Mouse (Mus musculus): Measurements from ENCODE around the gene Rab3il1.

Gene Rab3il1

DNA sequence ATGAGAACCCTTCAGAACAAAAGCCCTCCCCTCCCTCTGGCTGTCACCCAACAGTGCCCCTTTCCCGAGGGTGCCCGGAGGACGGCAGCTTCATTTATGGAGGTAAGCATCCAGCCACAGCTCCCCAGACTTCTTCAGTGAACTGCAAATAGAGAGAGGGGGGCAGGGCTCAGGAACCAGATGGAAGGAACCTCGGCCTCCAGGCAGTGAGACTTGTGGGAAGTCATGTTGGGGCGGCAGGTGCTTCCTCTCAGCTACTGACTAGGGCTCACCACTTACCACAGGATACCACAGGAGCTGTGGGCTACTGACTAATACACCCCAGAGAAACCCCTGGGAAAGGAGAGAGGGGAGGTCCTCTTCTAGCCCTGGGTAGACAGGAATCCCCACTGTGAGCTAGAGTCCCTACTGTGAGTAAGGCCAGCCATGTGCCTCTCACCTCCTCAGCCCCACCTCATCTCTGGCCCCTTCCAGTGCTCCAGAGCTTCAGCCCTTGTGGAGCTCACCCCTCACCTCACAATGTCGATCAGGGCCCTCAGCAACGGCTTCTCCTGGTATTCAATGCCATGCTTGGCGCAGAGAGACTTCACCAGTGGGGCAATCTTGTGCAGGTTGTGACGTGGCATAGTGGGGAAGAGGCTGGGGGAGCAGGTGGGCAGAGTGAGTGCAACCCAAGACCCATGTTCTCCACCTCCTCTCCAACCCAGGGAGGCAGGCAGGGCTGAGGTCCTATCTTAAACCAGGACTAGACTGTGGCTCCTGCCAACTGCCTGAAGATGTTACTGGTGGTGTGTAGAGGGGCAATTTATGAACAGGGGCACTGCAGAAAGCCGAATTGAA is 62.9 kb downstream of the Rab3il1 start:
- DNase-seq = no peak

DNA sequence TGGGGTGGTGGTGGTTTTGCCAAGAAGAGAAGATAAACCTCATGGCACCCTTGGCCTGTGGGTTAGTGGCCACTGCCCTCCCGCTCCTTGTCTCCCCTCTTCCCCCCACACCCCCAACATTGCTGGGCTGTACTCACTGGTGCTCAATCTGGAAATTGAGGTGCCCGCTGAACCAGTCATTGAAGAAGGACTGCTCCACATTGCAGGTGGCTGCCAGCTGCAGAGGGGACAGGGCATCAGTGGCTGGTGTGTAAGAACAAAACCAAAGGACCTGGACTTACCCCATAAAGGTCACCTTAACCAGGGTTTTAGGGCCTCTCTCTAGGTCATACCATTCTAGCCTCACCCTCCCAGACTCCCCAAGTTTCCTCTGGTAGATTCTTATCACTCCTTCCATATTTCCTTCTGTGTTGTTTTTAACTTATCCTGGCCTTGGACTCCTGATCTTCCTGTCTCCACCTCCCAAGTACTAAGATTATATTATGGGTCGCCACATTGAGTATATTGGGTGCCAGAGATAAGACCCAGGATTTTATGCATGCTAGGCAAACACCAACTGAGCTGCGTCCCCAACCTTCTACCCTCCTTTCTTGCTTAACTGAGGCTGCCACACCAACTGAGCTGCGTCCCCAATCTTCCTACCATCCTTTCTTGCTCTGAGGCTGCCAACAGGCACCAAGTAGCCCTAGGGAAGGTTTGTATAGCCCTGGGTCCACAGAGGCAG is 64.2 kb downstream of the Rab3il1 start:
- DNase-seq = no peak

DNA sequence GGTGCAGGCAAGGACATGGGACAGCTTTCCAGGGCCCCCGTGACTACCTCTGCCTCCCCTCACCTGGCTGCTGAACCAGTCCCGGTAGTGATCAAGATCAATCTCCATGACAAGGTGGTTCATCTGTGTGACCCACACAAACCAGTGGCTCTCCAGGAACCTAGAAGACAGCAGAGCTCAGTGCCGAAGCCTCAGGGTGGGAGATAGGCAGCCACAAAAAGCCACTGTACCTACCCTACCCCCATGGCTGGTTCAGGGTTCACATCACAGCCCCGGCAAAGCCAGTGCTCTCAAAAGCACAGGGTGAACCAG is 64.7 kb downstream of the Rab3il1 start:
- DNase-seq = no peak

DNA sequence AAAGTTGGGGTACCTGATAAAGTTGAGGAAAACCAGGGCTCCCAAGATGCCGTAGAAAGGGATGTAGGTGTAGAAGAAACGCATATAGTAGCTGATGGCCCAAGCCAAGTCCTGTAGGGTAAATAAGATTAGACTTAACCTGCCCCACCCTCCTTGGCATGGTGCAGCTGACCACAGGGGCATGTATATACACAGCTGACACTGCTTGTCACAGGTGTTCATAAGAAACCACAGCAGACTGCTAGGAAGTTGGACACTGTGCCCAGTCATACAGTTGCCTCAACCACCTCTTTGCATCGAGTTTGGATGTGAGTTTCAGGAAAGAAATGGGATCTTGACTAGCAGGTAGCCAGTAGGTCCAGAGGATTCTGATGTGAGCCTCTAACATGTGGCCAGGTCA is 65.0 kb downstream of the Rab3il1 start:
- no peak for DNase-seq

DNA sequence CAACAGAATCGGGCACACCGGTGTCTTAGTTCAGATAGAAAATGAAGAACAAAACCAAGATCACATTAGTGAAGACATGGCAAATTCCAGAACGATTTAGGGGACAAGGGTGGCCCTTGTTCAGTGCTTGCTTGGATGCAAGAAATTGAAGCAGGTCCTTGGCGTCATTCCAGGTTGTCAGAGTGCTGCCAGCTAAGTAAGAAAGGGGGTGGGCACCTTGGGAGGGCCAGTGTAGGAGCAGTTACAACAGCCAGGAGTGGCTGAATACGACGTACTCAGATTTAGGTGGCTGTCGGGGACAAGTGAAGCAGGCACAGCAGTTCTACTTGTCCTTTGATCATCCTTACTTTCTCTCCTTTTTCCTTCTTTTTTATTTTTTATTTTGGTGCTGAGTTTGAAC is 66.2 kb downstream of the Rab3il1 start:
- no peak for DNase-seq

DNA sequence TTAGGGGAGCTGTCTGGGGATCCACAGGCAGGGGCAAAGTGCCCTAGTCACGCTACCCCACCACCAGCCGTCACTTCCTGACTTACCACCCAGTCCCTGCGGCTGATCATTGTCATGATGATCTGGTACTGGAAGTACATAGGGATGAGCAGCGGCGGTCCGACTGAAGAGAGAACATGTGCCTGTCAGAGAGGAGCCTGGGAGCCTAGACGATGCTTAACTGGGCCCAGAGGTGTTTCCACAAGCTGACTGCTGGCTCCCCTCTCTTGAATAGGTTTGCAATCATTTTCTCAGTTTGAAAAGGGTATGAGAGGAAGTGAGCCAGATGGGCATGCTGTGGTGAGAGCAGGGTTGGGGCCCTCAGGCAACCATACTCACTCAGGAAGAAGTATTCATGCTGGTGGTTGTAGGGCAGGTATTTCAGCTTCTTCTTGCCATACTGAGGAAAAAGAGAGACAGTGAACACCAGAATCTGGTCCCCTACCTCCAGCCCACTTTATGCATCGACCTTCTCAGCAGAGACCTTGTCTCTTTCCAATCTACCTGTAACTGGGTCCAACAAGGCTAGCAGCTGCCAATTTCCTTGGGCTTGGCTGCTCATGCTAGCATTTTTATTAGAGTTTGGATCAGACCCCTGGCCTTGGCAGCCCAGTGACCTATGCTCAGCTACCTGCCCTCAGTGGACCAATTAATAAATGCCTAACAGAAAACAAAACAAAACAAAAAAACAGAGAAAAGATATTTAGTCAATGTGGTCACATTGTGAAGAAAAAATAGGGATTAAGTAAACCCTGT is 68.9 kb downstream of the Rab3il1 start:
- no peak for DNase-seq

DNA sequence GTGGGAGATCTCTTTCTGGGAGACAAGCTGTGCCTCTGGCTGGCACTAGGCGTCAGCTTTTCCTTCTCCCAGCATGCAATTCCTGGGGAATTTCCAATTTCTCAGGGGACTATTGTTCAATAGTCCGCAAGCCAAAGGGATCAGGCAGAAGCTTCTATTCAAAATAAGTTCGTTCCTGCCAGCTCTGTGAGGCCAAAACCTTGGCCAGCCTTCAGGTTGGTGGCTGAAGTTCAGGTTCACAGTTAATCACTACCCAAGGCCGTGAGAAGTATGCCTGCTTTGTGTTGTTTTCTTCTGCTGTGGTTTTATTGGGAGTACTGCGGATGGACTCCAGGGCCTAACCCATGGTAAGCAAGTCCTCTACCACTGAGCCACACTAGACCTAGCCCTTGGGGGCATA is 69.7 kb downstream of the Rab3il1 start:
- no peak for DNase-seq

DNA sequence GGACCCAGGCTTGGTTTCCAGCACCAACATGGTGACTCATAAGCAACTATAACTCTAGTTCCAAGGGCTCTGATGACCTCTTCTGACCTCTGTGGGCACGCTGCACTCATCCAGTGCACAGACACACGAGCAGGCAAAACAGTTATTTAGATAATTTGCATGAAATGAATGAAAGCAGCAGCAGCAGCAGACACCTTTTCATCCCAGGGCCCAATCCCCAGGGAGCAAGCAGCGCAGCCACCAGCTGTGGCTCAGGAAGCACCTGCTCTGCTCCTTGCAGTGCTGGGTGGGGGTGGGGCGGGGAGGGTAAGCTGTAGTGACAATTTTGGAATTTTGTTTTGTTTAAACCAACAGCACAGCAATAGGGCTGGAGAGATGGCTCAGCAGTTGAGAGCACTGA is 70.4 kb downstream of the Rab3il1 start:
- no peak for DNase-seq

DNA sequence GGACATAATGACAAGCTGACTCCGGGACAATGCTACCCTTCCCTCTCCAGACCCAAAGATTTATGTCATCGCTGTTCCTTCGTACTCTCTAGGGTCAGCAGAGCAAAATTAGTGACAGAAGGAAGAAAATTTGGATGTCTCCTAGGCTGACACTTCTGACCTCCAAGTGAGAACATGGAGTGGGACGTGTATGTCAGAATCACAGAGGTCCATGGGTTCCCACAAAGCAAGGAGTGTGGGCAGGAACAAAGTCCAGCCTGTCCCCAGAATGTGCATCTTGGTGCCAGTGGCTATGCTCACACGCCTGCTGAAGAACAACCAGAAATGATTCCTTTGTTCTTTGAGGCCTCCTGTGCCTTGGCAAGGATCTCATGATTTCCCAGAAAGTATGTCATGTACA is 71.7 kb downstream of the Rab3il1 start:
- no peak for DNase-seq

DNA sequence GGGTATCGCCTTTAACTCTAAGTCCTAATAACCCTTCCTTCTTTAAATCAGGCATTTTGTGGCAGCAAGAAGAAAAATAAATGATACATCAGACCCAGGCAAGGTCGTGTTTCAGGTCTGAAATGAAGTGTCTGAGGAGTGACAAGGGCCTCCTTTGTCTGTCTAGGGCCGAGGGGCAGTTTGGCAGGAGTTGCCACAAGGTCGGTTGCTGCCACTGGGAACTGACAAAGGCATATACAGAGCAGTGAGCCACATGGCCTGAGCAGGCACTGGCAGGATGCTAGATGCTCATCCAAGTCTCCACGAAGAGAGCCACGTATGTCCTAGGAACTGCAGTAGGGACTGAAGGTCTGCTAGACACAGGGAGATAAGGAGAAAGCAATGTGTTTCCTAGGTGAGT is 76.9 kb downstream of the Rab3il1 start:
- no peak for DNase-seq

DNA sequence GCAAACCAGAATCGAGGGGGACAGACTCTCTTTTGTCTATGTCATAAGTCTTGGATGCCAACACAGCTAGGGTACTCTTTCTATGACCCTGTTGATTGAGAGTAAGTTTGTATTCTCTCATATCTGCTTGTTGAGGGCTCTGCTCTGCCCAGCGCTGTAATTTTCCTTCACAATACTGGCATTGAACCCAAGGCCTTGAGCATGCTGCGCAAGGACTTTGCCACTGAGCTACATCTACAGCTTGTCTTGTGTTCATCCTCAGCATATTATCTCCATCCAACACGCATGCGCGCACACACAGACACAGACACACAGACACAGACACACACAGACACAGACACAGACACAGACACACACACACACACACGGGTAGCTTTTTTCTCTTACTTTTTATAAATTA is 78.9 kb downstream of the Rab3il1 start:
- DNase-seq = no peak

DNA sequence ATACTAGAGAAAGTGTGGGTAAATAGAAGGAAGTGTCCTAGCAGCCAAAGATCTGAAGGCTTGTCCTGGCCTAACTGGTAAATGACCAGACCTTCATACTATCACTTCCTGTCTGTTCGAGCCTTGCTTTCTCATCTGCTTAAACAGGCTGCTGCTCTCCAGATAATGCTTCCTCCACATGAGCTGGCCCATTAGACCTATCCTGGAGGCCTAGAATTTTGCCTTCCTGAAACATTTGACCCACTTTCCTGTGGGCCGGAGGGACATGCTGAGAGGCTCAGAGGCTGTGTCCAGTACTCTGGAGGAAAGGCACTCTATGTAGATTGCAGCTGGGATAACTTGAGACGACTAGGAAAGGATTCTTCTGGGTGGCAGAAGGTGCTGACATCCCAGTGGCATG is 80.6 kb downstream of the Rab3il1 start:
- no peak for DNase-seq

DNA sequence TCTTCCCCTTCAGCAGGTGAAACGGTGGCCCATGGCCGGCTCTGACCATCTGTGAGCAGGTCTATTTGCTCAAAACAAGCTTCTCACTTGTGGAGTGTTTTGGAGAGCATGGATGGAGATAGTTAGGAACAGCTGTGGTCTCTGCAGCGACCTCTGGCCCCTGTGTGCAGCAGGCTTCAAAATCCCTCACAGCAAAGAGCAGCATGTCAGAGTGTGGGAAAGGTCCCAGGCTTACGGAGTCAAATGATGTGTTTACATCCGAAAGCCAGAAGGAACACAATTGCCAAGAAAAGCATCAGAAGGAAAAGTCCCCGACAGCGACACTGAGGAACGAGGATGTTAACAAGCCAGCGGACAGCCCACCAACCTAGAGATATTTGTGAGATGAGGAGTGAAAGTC is 84.0 kb downstream of the Rab3il1 start:
- DNase-seq = no peak

DNA sequence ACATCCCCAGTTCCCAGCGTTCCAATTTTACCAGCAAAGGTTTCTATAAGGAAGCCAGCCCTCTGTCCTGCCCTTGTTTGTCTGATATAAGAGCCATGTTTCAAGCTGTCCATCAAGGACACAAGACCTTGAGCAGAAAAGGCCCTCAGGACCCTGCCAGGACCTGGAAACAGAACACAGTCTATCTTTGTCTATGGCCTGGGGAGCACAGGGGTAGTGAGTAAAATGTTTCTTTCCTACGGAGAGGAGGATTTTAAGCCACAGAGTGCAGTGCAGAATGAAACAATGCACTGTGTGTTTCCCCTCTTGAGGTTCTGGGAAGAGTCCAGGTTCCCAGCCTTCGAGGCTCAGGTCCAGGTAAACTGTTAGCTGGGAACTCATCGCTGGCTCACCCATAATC is 85.5 kb downstream of the Rab3il1 start:
- no peak for DNase-seq

Measured in cerebellum, adult 8-10 months (tissue).